Mouse (Mus musculus): ENCODE measurements around the gene Gkap1.

The Gkap1 gene

DNA sequence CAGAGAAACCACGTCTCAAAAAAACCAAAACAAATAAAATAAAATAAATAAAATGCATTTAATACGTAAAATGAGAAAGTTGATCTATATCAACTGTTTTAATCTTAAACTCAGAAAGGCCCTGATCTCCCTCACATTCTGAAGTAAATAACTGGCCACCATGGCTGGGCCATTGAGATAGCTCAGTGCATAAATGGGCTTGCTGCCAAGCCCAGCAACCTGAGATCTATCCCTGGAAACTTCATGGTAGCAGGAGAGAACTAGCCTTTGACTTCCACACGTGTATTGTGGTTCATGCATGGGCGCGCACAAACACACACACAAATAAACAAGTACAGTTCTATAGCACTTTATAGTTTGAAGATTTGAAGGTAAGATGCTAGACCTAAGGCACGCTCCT lies 74.2 kb downstream of the Gkap1 start:
- DNase-seq (ENCODE audit: low spot score in 2 of 2), result no peak

DNA sequence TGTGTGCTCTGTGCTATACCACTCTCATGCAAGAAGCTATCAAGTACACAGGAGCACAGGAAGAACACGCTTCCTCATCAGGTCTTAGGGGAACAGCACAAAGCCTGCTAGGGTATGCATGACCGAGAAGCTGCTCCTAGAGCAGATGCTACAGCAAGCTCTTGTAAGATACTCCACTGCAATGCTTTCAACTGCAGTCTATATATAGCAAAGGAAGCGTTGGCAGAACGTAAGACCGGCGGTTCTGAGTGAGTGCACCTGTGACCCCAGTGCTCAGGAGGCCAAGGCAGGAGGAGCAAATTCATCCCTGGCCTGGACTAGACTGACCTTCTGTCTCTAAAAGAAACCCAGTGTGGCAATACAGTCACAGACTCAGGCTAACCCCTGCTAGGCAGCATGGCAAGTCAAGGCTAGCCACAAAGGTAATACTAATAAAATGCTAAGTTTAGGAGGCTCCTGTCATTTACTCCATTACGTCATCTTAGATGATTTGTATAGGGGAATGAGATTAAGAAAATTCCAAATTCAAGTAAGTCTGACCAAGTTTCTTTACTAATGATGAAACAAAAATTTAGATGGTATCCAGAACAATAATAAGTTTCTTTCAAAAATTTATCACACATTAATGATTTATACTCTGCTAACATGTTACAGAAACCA lies 77.4 kb downstream of the Gkap1 start:
- no peak for DNase-seq (ENCODE audit: low spot score in 2 of 2)

DNA sequence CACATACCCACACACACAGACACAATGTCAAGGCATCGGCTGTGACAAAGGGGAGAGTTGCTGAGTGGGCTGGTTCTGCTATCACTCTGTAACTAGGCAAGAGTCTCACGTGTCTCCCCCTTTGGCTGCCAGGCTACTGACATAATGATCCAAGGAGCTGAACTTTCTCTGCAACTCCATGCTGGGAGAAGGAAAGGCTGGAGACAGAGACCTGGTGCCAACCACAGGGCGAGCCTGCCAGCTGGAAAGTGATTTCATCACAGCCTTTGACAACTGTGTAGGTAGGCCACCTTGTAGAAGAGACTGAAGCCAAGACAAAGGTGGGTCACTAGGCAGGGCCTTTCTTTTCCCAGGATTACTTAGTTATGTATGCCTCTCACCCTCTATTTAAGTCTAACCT lies 78.3 kb downstream of the Gkap1 start:
- no peak for DNase-seq (ENCODE audit: low spot score in 2 of 2)

DNA sequence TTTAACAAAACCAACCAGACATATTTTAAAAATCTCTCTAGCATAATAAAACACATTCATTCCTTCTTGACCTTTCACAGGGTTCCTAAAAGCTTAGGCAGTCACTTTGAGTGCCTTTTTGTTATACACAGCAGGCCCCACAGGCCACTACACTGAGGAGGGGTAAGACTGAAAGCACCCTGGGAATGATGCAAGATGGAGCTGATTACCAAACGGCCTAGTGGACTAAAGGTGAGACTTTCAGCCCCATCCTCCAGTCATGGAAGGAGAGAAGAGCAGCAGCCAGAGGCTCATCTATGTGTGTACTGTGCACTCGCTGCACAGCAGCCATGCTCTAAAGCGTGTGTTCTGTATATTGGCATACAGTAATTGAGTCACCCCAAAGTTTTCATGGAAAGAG lies 80.6 kb downstream of the Gkap1 start:
- no peak for DNase-seq (ENCODE audit: low spot score in 2 of 2)

DNA sequence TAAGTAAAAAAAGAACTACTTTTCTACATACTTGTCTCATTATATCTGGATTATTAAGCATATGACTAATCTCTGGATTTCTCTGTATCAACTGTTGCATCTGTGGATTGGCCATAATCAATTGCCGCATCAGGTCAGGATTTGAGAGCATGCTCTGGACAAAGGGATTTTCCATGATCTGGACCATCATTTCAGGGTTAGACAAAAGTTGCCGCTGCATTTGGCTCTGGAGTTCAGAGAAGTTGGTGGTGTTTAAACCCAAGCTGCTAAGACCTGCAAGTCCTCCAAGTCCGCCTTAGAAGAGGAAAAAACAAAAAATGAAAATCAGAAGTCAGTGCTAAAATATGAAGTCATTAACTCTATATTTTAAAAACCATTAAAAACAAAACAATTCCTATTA lies 82.3 kb downstream of the Gkap1 start:
- no peak for DNase-seq (ENCODE audit: low spot score in 2 of 2)

DNA sequence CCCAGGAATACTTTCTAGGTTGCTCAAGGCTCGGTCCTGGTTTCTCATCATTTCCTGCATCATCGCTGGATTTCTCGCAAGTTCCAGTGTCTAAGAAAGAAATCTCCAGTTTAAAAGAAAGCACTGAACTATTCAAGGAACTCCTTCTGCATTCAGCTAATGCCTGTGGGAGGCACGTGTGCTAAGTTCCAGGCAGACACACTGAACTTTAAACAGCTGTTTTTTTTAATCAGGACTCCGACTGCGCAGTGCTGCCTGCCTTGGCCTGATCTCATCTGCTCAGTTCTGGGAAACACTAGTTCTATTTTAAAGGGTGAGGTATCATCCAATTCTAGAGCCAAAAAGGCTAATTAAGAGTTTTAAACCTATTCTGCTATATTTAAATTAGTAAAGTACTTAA lies 83.4 kb downstream of the Gkap1 start:
- DNase-seq (ENCODE audit: low spot score in 2 of 2), result peak in 1 of 2 experiments; percentile 40

DNA sequence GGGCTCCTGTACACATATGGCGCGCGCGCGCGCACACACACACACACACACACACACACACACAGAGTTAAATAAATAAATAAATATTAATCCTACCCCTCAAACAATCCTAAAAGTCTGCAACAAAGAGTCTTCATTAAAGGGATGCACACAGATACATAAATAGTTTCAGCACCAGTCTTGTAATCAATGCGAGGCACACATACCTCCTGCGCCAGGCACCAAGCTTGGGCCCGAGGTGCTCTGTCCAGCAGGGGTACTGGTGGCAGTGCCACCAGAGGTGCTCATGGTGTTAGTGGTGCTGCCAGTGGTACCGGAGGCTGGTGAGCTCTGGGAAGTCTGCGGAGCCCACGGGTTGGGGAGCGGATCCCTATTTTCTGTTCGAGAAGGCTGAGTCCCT lies 84.0 kb downstream of the Gkap1 start:
- DNase-seq (ENCODE audit: low spot score in 2 of 2), result no peak

DNA sequence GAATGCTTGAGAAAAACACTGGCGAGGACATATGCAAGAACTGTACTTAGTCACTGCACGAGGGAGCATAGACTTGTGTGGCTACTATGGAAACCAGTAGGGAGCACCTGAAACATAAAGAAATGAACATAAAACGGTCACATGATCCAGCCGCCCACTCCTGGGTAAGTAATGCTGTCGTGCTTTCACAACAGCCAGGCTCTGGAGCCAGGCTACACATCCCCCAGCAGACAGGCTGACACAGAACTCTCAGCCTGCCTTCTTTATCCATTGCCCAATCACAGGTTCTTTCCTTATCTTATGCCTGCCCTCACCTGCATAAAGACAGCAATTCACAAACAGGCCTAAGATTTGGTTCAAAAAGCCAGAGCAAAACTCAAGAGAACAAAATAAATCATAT lies 86.0 kb downstream of the Gkap1 start:
- DNase-seq (ENCODE audit: low spot score in 2 of 2), result peak; percentile 52 to 61

DNA sequence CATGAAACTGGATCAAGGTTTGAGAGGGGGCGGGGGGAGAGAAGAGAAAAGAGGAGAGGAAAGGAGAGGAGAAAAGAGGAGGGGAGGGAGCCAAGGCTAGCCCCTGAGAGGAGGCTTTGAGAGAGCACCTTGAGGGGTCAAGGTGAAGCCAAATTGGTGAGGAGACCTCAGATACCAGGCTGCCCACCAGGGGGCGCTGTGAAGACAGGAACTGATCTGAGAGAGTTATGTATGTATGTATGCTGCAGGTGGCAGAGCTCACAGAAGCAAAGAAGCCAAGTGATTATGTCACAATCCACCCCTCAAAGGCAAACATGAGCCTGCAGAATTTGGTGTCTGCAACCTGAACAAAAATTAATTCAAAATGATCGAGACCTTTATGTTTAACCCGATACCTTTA lies 87.1 kb downstream of the Gkap1 start:
- peak; percentile 75 to 79 for DNase-seq (ENCODE audit: low spot score in 2 of 2)

DNA sequence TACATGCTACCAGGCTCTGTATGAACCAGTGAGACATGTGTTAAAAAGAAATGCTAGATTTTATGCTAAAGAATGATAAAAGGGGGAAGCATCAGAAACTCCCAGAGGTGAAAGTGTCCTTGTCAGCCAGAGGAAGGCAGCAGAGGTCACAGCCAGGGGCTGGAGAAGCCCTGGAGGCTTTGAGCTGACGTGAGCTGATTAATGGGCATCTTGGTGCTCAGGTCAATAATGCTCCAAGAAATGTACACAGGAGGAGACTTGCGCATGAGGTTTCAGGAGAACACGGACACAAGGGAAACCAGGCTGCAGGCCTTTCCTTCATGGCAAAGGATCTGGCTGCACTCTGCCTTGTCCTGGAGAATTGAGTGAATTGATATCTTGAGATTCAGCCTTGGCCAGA lies 87.7 kb downstream of the Gkap1 start:
- DNase-seq (ENCODE audit: low spot score in 2 of 2), result no peak

DNA sequence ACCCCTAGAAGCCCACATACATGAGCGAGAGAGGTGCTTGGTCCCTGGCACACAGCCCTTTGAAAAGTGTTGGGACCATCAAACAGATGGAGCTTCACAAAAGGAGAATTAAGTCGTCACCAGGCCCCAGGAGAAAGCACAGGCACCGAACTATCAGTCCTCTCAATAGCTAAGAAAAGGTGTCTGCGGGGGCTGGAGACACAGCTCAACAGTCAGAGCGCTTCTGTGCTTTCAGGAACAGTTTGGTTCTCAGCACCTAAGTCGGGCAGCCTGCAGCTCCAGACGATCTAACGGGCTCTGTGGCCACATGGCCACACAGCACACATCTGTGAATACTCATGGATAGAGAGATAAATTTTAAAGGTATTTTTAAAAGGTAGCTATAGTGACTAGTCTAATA lies 89.2 kb downstream of the Gkap1 start:
- peak; percentile 39 to 48 for DNase-seq (ENCODE audit: low spot score in 2 of 2)

DNA sequence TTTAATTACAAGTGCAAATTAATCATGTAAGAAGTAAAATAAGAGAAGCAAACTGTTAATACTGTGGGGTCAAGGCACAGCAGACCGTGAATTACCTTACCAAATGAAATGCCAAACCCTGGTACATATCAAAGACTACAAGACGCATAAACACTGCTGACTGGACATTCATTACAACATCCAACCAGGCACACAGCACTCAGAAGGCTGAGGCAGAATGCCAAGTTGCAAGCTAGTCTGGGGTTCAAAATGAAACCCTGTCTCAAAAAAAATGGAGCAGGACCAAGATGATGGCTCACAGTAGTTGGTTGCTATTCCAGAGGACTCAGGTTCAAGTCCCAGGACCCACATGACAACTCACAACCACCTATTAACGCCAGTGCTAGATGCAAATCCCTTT lies 91.4 kb downstream of the Gkap1 start:
- no peak for DNase-seq (ENCODE audit: low spot score in 2 of 2)
